Mouse (Mus musculus) myocyte (in vitro differentiated cells): Measurements from ENCODE around the gene Pigyl.

Source experiments
- MAX ChIP-seq: IDR thresholded peaks from one replicate; pipeline ENCODE4 v1.6.1; 2011; ENCODE audit warnings: low read depth, mild to moderate bottlenecking, control low read depth
- MYOD1 ChIP-seq, 3 experiments: IDR thresholded peaks; one replicate each; pipeline ENCODE4 v1.6.1; 2011; ENCODE audit warnings: control low read depth in 2 of 3, low read depth in 2 of 3, mild to moderate bottlenecking in 2 of 3, moderate library complexity in 1 of 3; ENCODE audit not compliant: insufficient read length in 2 of 3, control insufficient read depth in 1 of 3
- MYOG ChIP-seq, 3 experiments: IDR thresholded peaks; one replicate each; pipeline ENCODE4 v1.6.1; 2011; ENCODE audit warnings: control low read depth in 2 of 3, low read depth in 2 of 3, mild to moderate bottlenecking in 2 of 3; ENCODE audit not compliant: insufficient read length in 2 of 3, control insufficient read depth in 1 of 3, insufficient read depth in 1 of 3
- POLR2A ChIP-seq: IDR thresholded peaks from one replicate; pipeline ENCODE4 v1.6.1; 2011; ENCODE audit warnings: low read depth, mild to moderate bottlenecking, control low read depth, moderate library complexity; ENCODE audit not compliant: insufficient read length
- POLR2AphosphoS2 ChIP-seq: IDR thresholded peaks from one replicate; pipeline ENCODE4 v1.6.1; 2011; ENCODE audit warnings: low read depth, control low read depth; ENCODE audit not compliant: insufficient read length
- USF1 ChIP-seq: IDR thresholded peaks from one replicate; pipeline ENCODE4 v1.6.1; 2011; ENCODE audit warnings: low read depth, mild to moderate bottlenecking, control low read depth, moderate library complexity

DNA sequence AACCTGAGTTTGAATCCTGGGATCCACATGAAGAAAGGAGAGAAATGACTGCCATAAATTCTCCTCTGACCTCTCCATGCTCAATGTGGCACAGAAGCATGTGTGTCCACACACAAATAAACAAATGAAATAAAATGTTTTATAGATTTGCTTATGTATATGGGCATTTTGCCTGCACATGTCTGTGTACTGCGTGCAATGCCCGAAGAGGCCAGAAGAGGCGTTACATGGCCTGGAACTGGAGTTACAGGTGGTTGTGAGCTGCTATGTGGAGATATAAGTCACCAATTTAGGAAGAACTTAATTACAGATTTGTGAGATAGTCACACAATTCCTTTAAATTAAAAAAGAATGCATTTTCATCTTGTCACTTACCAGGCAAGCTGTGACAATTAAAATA lies 2.8 kb upstream of the Pigyl start:
- TF ChIP-seq MYOD1 (IDR thresholded peaks at IDR 0.05; ENCODE audit: control insufficient read depth in 1 of 3, insufficient read length in 2 of 3, low read depth in 2 of 3) (no peak), MAX (no peak), USF1 (no peak), POLR2A (no peak), POLR2AphosphoS2 (no peak), MYOG (IDR thresholded peaks at IDR 0.05; ENCODE audit: control insufficient read depth in 1 of 3, insufficient read depth in 1 of 3, insufficient read length in 2 of 3, low read depth in 2 of 3) (no peak)
